Mouse (Mus musculus) small intestine, adult 2 months (tissue): ENCODE measurements at regions not wholly inside any gene's neighbourhood (a gene's known extent, or its start where the extent isn't known, plus 50 kb on each side); places are given as distances from the start of the nearest gene placed in this dataset.
A peak's percentile ranks its signal among the peaks of the same experiment; 100 is the strongest.

Experiments
- H3K27ac ChIP-seq: fragments of 200-500 bp; 2 replicates; pipeline ENCODE4 v1.5.1; 2012; ENCODE audit warnings: low read depth, low read length, control low read depth, inconsistent platforms; ENCODE audit not compliant: insufficient read depth
- H3K27me3 ChIP-seq: fragments of 200-500 bp; 2 replicates; pipeline ENCODE4 v1.6.1; 2012; ENCODE audit warnings: mild to moderate bottlenecking, moderate library complexity, low read length, inconsistent platforms; ENCODE audit not compliant: control insufficient read depth, insufficient read depth
- H3K36me3 ChIP-seq: fragments of 200-500 bp; 2 replicates; pipeline ENCODE4 v1.6.1; 2012; ENCODE audit warnings: mild to moderate bottlenecking, low read length, control low read depth, inconsistent platforms; ENCODE audit not compliant: control insufficient read depth, insufficient read depth
- H3K4me1 ChIP-seq: fragments of 200-500 bp; 2 replicates; pipeline ENCODE4 v1.6.1; 2012; ENCODE audit warnings: low read length, inconsistent platforms, mixed read lengths; ENCODE audit not compliant: control insufficient read depth, insufficient read depth, insufficient read length
- H3K4me3 ChIP-seq: fragments of 200-500 bp; 2 replicates; pipeline ENCODE4 v1.5.1; 2012; ENCODE audit warnings: low read depth, mild to moderate bottlenecking, control low read depth, inconsistent platforms, low read length, moderate library complexity
- CTCF ChIP-seq: fragments of 200-500 bp; IDR thresholded peaks from 2 replicates; pipeline ENCODE4 v1.5.1; 2012; ENCODE audit warnings: low read depth, mild to moderate bottlenecking, control low read depth, inconsistent platforms, low read length, moderate library complexity, mixed read lengths; ENCODE audit not compliant: insufficient replicate concordance, insufficient read length; ENCODE audit errors: extremely low read depth
- POLR2A ChIP-seq: fragments of 200-500 bp; IDR thresholded peaks from 2 replicates; pipeline ENCODE4 v1.6.1; 2012; ENCODE audit warnings: low read depth, mild to moderate bottlenecking, control low read depth, inconsistent platforms, low read length, moderate library complexity
- WGBS: fragments of 180-500 bp; shearing (Covaris S2); methylation state at CpG from one replicate; pipeline ENCODE4 v1.1.7; 2018; 5-methylcytosine and 5-hydroxymethylcytosine counted together

DNA sequence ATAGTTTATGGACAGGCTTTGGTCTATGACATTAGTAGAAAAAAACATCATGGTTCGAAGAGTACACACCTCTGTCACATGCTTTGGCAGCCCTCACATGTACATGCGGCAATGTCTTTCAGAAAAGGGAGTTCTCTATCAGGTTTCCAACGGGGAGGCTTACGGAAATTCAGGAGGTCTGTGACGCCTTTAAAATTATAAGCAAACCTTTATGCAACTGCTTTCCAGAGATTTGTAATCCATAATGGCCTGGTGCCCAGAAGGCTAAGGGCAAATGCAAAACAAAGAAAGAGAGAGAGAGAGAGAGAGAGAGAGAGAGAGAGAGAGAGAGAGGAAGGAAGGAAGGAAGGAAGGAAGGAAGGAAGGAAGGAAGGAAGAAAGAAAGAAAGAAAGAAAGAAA lies 102.5 kb downstream of the Irs2 start:
- Histone ChIP-seq H3K27me3 (no peaks in the 10 kb centered on the region), H3K36me3 (no peaks in the 10 kb centered on the region), H3K4me1 (peaks cover 16% of the 10 kb centered on the region), H3K4me3 (no peak overlapping the region), H3K27ac (no peak overlapping the region)
- WGBS, result 86% methylated on average over 5 of the region's 5 CpGs
- TF ChIP-seq POLR2A (no peak), CTCF (no peak)

DNA sequence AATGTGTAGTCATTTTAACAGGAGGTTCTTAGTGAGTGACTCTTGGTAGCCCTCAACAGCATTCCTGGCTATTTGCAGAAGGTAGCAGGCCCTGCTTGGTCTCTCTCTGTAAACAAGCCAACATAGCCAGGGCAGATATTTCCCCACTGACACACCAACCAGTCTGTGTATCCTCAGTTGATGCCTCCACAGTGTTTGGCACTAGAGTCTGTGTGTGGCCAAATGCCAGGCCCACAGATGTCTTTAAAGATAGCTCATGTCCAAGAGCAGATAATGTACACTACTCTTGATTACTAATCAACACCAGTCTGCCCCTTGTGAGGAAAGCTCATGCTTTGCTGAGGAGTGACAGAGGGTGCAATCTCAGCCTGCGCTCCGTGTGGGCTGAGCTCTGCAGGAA lies 104.3 kb downstream of the Irs2 start:
- no peak overlapping the region for H3K27ac ChIP-seq
- H3K4me3 ChIP-seq, result no peak overlapping the region
- TF ChIP-seq POLR2A (no peak), CTCF (no peak)
- peaks cover 4% of the 10 kb centered on the region for H3K4me1 ChIP-seq
- H3K27me3 ChIP-seq, result no peaks in the 10 kb centered on the region
- no peaks in the 10 kb centered on the region for H3K36me3 ChIP-seq
- WGBS, result 73% methylated on average over 2 of the region's 2 CpGs

DNA sequence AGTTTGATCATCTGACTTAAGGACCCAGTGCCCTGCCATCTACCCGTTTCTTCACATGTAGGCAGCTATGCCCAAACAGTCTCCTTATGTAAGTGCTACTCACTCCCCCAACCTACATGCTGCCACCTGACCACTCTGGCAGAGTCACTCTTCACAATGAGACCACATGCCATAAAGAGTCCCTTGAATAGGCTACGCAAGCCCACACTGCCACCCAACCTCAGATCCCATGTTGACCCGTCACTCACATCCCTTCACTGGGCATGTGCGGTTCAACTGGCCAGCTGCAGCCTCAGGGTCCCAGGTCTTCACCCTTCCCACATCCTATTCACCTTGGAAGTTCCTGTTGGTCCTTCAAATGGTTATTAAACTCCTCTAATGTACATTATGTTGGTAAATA lies 106.3 kb downstream of the Irs2 start:
- Histone ChIP-seq H3K27me3 (no peaks in the 10 kb centered on the region), H3K4me3 (no peak overlapping the region), H3K27ac (no peak overlapping the region), H3K4me1 (peaks cover 4% of the 10 kb centered on the region), H3K36me3 (no peaks in the 10 kb centered on the region)
- no peak for TF ChIP-seq CTCF
- TF ChIP-seq POLR2A, result no peak
- 98% methylated on average over 4 of the region's 4 CpGs for WGBS

- WGBS, result 55% methylated on average over 3 of the region's 3 CpGs
- no peak for TF ChIP-seq POLR2A
- TF ChIP-seq CTCF, result no peak
- Histone ChIP-seq H3K27me3 (no peaks in the 10 kb centered on the region), H3K36me3 (no peaks in the 10 kb centered on the region), H3K4me1 (peaks cover 4% of the 10 kb centered on the region; the same call in 1 of the 2 replicates), H3K4me3 (no peak overlapping the region), H3K27ac (peak overlapping the region; percentile 30)
Measured at GRCm38 (mm10) chr8:10901014-10901413, 107.2 kb downstream of the Irs2 start.

- H3K27me3 ChIP-seq, result no peaks in the 10 kb centered on the region
- peaks cover 4% of the 10 kb centered on the region; the same call in 1 of the 2 replicates for H3K4me1 ChIP-seq
- no peak overlapping the region for H3K4me3 ChIP-seq
- no peak overlapping the region for H3K27ac ChIP-seq
- no peak for TF ChIP-seq CTCF
- no peak for TF ChIP-seq POLR2A
- WGBS, result 22% methylated on average over 17 of the region's 17 CpGs
- no peaks in the 10 kb centered on the region for H3K36me3 ChIP-seq
Measured at GRCm38 (mm10) chr8:10899581-10900155, 108.6 kb downstream of the Irs2 start.

- Histone ChIP-seq H3K27ac (no peak overlapping the region), H3K4me3 (no peak overlapping the region), H3K27me3 (no peaks in the 10 kb centered on the region), H3K4me1 (peaks cover 4% of the 10 kb centered on the region; the same call in 1 of the 2 replicates), H3K36me3 (no peaks in the 10 kb centered on the region)
- TF ChIP-seq CTCF (no peak), POLR2A (no peak)
- 64% methylated on average over 16 of the region's 16 CpGs for WGBS
Measured at GRCm38 (mm10) chr8:10898562-10899527, 109.4 kb downstream of the Irs2 start.

- peaks cover 4% of the 10 kb centered on the region; the same call in 1 of the 2 replicates for H3K4me1 ChIP-seq
- 90% methylated on average over 7 of the region's 7 CpGs for WGBS
- H3K27ac ChIP-seq, result no peak overlapping the region
- TF ChIP-seq CTCF, result no peak
- no peak for TF ChIP-seq POLR2A
- no peak overlapping the region for H3K4me3 ChIP-seq
- no peaks in the 10 kb centered on the region for H3K36me3 ChIP-seq
- H3K27me3 ChIP-seq, result no peaks in the 10 kb centered on the region
Measured at GRCm38 (mm10) chr8:10897573-10897972, 110.7 kb downstream of the Irs2 start.
